Mouse (Mus musculus) layer of hippocampus, postnatal 14 days (tissue): ENCODE measurements around the gene Tnfsf14. TPM values are rescaled to one million over a fixed set of nuclear protein-coding genes. Genes with fewer than 3 reads are reported as not detected.

Experiments
- DNase-seq, 2 experiments: peaks; one replicate each; pipeline ENCODE4 v3.0.0; 2021 to 2022; ENCODE audit warnings: low spot score in 2 of 2, mixed read lengths in 1 of 2
- microRNA-seq, 2 experiments: library from miRNA; unstranded; fragments of <30 nt; microRNA quantifications; one replicate each; pipeline ENCODE4 v1.2.0; 2021
- total RNA-seq, 2 experiments: library from RNA; stranded (reverse); gene quantifications; 2 replicates each; pipeline ENCODE4 v1.2.3; 2021

Tnfsf14 gene
- total RNA-seq, 2 experiments from 2014 or later = not detected

DNA sequence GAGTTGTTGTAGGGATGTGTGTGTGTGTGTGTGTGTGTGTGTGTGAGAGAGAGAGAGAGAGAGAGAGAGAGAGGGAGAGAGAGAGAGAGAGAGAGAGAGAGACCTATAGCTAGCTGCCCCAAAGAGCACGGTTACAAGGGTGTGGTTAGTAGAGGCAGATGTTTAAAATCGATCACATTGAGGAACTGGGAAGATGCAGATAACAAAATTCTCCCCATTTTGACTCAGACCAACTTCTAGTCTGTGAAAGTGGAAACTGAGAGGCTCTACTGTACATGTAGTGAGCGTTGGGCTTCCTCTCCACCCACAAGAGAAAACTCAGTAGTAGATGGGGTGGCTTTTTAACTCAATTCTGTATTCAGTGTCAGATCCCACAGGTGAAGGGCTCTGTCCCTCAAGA lies 54.3 kb downstream of the Tnfsf14 start:
- no peak for DNase-seq

Small RNA genes lying within 50 kb of the gene (microRNA-seq; reads per million reads assigned to microRNA genes)
- 0 reads per million in 2 experiments for gene Mir6978

Other genes with a start within 250 kb of the Tnfsf14 start
- not detected for gene Acer1, start 212.1 kb downstream of the Tnfsf14 start, total RNA-seq
- gene Clpp, start 203.9 kb downstream of the Tnfsf14 start, total RNA-seq = 10 to 100 TPM; 56.1 to 58.3 TPM
- gene Alkbh7, start 196.8 kb downstream of the Tnfsf14 start, total RNA-seq = 10 to 100 TPM; 18.2 to 22.3 TPM
- not detected for gene Pspn, start 194.2 kb downstream of the Tnfsf14 start, total RNA-seq
- 10 to 100 TPM; 51.0 to 56.0 TPM for gene Gtf2f1, start 182.9 kb downstream of the Tnfsf14 start, total RNA-seq
- under 1 TPM in 1 of 2 experiments, not detected in 1; 0.28 TPM for gene Gm17949, start 182.7 kb downstream of the Tnfsf14 start, total RNA-seq
- gene Khsrp, start 162.7 kb downstream of the Tnfsf14 start, total RNA-seq = 100 to 1,000 TPM; 104 to 111 TPM
- gene Slc25a41, start 152.5 kb downstream of the Tnfsf14 start, total RNA-seq = not detected
- 1 to 10 TPM in 1 of 2 experiments, under 1 TPM in 1; 0.79 to 1.6 TPM for gene Crb3, start 135.1 kb downstream of the Tnfsf14 start, total RNA-seq
- gene Slc25a23, start 134.3 kb downstream of the Tnfsf14 start, total RNA-seq = 100 to 1,000 TPM; 338 to 358 TPM
- 1 to 10 TPM; 1.4 to 2.9 TPM for gene Dennd1c, start 115.7 kb downstream of the Tnfsf14 start, total RNA-seq
- gene Tubb4a, start 106.4 kb downstream of the Tnfsf14 start, total RNA-seq = 100 to 1,000 TPM; 714 to 754 TPM
- under 1 TPM; 0.50 to 0.60 TPM for gene Tnfsf9, start 88.9 kb downstream of the Tnfsf14 start, total RNA-seq
- gene Cd70, start 44.4 kb downstream of the Tnfsf14 start, total RNA-seq = under 1 TPM in 1 of 2 experiments, not detected in 1; 0.48 TPM
- gene C3, start 34.0 kb upstream of the Tnfsf14 start, total RNA-seq = 1 to 10 TPM; 1.6 to 4.2 TPM
- gene Gpr108, start 54.3 kb upstream of the Tnfsf14 start, total RNA-seq = 10 to 100 TPM; 18.0 to 20.5 TPM
- gene Trip10, start 55.3 kb upstream of the Tnfsf14 start, total RNA-seq = 10 to 100 TPM in 1 of 2 experiments, 1 to 10 TPM in 1; 9.1 to 10.3 TPM
- 1 to 10 TPM; 5.0 to 5.3 TPM for gene Vav1, start 84.9 kb upstream of the Tnfsf14 start, total RNA-seq
- gene Adgre1, start 164.5 kb upstream of the Tnfsf14 start, total RNA-seq = 1 to 10 TPM; 4.0 to 8.6 TPM